Mouse (Mus musculus): Measurements from ENCODE around the gene Cd37.
"Not testable (repeated sequence)": the region's sequence is repeated elsewhere in the genome, so short reads cannot be mapped to it uniquely, and the experiment has no call there.

DNA sequence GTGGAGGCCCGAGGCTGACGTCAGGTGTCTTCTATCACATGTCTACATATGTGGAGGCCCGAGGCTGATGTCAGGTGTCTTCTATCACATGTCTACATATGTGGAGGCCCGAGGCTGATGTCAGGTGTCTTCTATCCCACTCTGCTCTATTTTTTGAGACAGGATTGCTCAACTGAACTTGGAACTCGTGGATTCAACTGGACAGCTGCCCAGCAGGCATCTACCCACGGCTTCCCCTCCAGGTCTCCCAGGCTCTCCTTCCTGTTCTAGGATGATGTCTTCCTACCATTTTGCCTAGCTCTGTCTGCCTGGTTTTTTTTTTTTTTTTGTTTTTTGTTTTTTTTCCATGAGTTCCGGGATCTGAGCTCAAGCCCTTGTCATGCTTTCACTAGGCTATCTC lies 16.9 kb upstream of the Cd37 start:
- TF ChIP-seq CTCF (conservative IDR thresholded peaks at IDR 0.05; ENCODE audit: low read length); POU5F1 (IDR thresholded peaks at IDR 0.05; ENCODE audit: borderline replicate concordance, low read length): not testable (repeated sequence)

Measured in E14TG2a.4 (cell line).